Mouse (Mus musculus): ENCODE results near the gene Sec23b. TPM values are rescaled to one million over a fixed set of nuclear protein-coding genes. Genes with fewer than 3 reads are reported as not detected.
A peak's percentile ranks its signal among the peaks of the same experiment; 100 is the strongest.

Gene Sec23b
- total and polyA plus RNA-seq, 3 experiments: 95.4 to 103 (median 98.5) TPM

- Histone ChIP-seq H3K4me3 (replicated peaks in 1 of 3; ENCODE audit: low read depth in 2 of 3, low read length in 2 of 3, poor library complexity in 1 of 3) (no peak overlapping the region), H3K9me3 (replicated peaks; ENCODE audit: low read length) (no peaks in the 10 kb centered on the region), H3K27ac (ENCODE audit: insufficient read depth, low read depth) (no peak overlapping the region), H3K79me2 (replicated peaks; ENCODE audit: control insufficient read depth, extremely low read depth, insufficient read depth, poor library complexity, severe bottlenecking) (no peaks in the 10 kb centered on the region), H3K9ac (ENCODE audit: insufficient read depth, low read depth) (no peak overlapping the region), H3K27me3 (replicated peaks) (no peaks in the 10 kb centered on the region), H3K4me1 (ENCODE audit: control insufficient read depth in 1 of 2, insufficient read depth in 2 of 2) (peaks cover 0 to 34% of the 10 kb centered on the region in 2 experiments; a peak in 3 of 4 replicates), H3K36me3 (replicated peaks in 1 of 2; ENCODE audit: control insufficient read depth in 1 of 2, insufficient read depth in 1 of 2, low read length in 1 of 2) (peaks cover 3 to 40% of the 10 kb centered on the region in 2 experiments), H3K4me2 (ENCODE audit: insufficient read depth, low read depth, poor library complexity, severe bottlenecking) (no peak overlapping the region)
- TF ChIP-seq MXI1 (IDR thresholded peaks at IDR 0.05; ENCODE audit: low read depth, low read length) (no peak), TCF12 (IDR thresholded peaks at IDR 0.05; ENCODE audit: low read depth, low read length) (no peak), UBTF (IDR thresholded peaks at IDR 0.05; ENCODE audit: low read depth, low read length) (no peak), E2F4 (IDR thresholded peaks at IDR 0.05; ENCODE audit: insufficient replicate concordance, low read depth, low read length) (no peak), SMC3 (IDR thresholded peaks at IDR 0.05; ENCODE audit: low read depth, low read length) (peak; percentile 63), BHLHE40 (IDR thresholded peaks at IDR 0.05; ENCODE audit: low read depth, low read length) (no peak), RCOR1 (conservative IDR thresholded peaks at IDR 0.05; ENCODE audit: low read depth, low read length) (no peak), EP300 (IDR thresholded peaks at IDR 0.05; ENCODE audit: low read length) (no peak), RAD21 (IDR thresholded peaks at IDR 0.05; ENCODE audit: low read depth, low read length) (peak; percentile 65), CTCF (conservative IDR thresholded peaks at IDR 0.05 in 1 of 2, IDR thresholded peaks at IDR 0.05 in 1 of 2; ENCODE audit: low read depth in 2 of 2, low read length in 2 of 2) (peak in 1 of 2 experiments; percentile 64; a peak in 2 of 4 replicates)
- DNase-seq (ENCODE audit: extremely low read depth): no peak
- in situ Hi-C loops (cut with MboI; ENCODE audit: low pct_ligation_motif_present, low pct_unique_long_range_greater_than_20kb, low sequenced_read_pairs): loop anchor here (25.0 kb wide), 1 partner anchor 224 kb away; no protein-coding TSS in a partner anchor
- dilution Hi-C loops (cut with MboI; ENCODE audit: extremely low pct_ligation_motif_present, extremely low pct_unique_long_range_greater_than_20kb, low sequenced_read_pairs): no loop called here
Measured at GRCm38 (mm10) chr2:144638719-144639118, 82.7 kb downstream of the Sec23b start.

GRCm38 (mm10) chr2:144640101-144640500 is 84.1 kb downstream of the Sec23b start:
- DNase-seq (ENCODE audit: extremely low read depth): no peak
- Histone ChIP-seq H3K79me2 (replicated peaks; ENCODE audit: control insufficient read depth, extremely low read depth, insufficient read depth, poor library complexity, severe bottlenecking) (no peaks in the 10 kb centered on the region), H3K27ac (ENCODE audit: insufficient read depth, low read depth) (no peak overlapping the region), H3K9me3 (replicated peaks; ENCODE audit: low read length) (no peaks in the 10 kb centered on the region), H3K36me3 (replicated peaks in 1 of 2; ENCODE audit: control insufficient read depth in 1 of 2, insufficient read depth in 1 of 2, low read length in 1 of 2) (peaks cover 3 to 42% of the 10 kb centered on the region in 2 experiments), H3K4me1 (ENCODE audit: control insufficient read depth in 1 of 2, insufficient read depth in 2 of 2) (peaks cover 2 to 34% of the 10 kb centered on the region in 2 experiments), H3K9ac (ENCODE audit: insufficient read depth, low read depth) (no peak overlapping the region), H3K27me3 (replicated peaks) (no peaks in the 10 kb centered on the region), H3K4me3 (replicated peaks in 1 of 3; ENCODE audit: low read depth in 2 of 3, low read length in 2 of 3, poor library complexity in 1 of 3) (no peak overlapping the region), H3K4me2 (ENCODE audit: insufficient read depth, low read depth, poor library complexity, severe bottlenecking) (no peak overlapping the region)
- TF ChIP-seq NELFE (IDR thresholded peaks at IDR 0.05; ENCODE audit: low read depth, low read length) (no peak), GABPA (IDR thresholded peaks at IDR 0.05; ENCODE audit: insufficient replicate concordance, low read depth, low read length) (no peak), POLR2A (IDR thresholded peaks at IDR 0.05; ENCODE audit: low read depth, low read length) (no peak), ZNF384 (IDR thresholded peaks at IDR 0.05; ENCODE audit: low read depth, low read length) (no peak), NRF1 (IDR thresholded peaks at IDR 0.05; ENCODE audit: low read depth, low read length) (no peak), SIN3A (IDR thresholded peaks at IDR 0.05; ENCODE audit: low read length) (no peak), MEF2A (IDR thresholded peaks at IDR 0.05; ENCODE audit: borderline replicate concordance, low read depth, low read length) (no peak), KAT2A (IDR thresholded peaks at IDR 0.05; ENCODE audit: insufficient replicate concordance, low read length) (no peak), ELF1 (IDR thresholded peaks at IDR 0.05; ENCODE audit: low read depth, low read length) (no peak), ZMIZ1 (IDR thresholded peaks at IDR 0.05; ENCODE audit: low read depth, low read length) (no peak), JUND (conservative IDR thresholded peaks at IDR 0.05; ENCODE audit: low read depth, low read length) (no peak), MXI1 (IDR thresholded peaks at IDR 0.05; ENCODE audit: low read depth, low read length) (no peak), USF2 (conservative IDR thresholded peaks at IDR 0.05; ENCODE audit: low read depth, low read length) (no peak), TBP (conservative IDR thresholded peaks at IDR 0.05; ENCODE audit: low read depth, low read length) (no peak), EP300 (IDR thresholded peaks at IDR 0.05; ENCODE audit: low read length) (no peak), MYC (IDR thresholded peaks at IDR 0.05; ENCODE audit: low read depth, low read length) (no peak), ZC3H11A (IDR thresholded peaks at IDR 0.05; ENCODE audit: low read depth, low read length) (no peak)
- in situ Hi-C loops (cut with MboI; ENCODE audit: low pct_ligation_motif_present, low pct_unique_long_range_greater_than_20kb, low sequenced_read_pairs) (loop anchor here (25.0 kb wide), 1 partner anchor 222 kb away; no protein-coding TSS in a partner anchor), dilution Hi-C loops (cut with MboI; ENCODE audit: extremely low pct_ligation_motif_present, extremely low pct_unique_long_range_greater_than_20kb, low sequenced_read_pairs) (no loop called here)

Data from CH12.LX (cell line).